Mouse (Mus musculus) stomach, postnatal 0 days (tissue): ENCODE measurements around the gene Spon2. TPM values are rescaled to one million over a fixed set of nuclear protein-coding genes. Genes with fewer than 3 reads are reported as not detected.

Experiments
- ATAC-seq: fragments of 200-750 bp; cut with Nextera tagmentation; 2 replicates; pipeline ENCODE4 v1.8.0; 2017; ENCODE audit not compliant: low FRiP score, low TSS enrichment
- DNase-seq: peaks from one replicate; pipeline ENCODE4 v3.0.0-alpha.2; 2016; ENCODE audit warnings: low spot score
- H3K27ac ChIP-seq: fragments of 300-500 bp; sonication (generic); replicated peaks from 2 replicates; pipeline ENCODE4 v1.5.1; 2014; ENCODE audit warnings: mild to moderate bottlenecking, control low read depth
- H3K27me3 ChIP-seq: fragments of 300-500 bp; sonication (generic); 2 replicates; pipeline ENCODE4 v1.6.1; 2014; ENCODE audit warnings: low read length; ENCODE audit not compliant: control insufficient read depth, insufficient read depth
- H3K36me3 ChIP-seq: fragments of 300-500 bp; sonication (generic); 2 replicates; pipeline ENCODE4 v1.6.1; 2014; ENCODE audit warnings: low read length, mixed read lengths; ENCODE audit not compliant: control insufficient read depth, insufficient read depth
- H3K4me1 ChIP-seq: fragments of 300-500 bp; sonication (generic); replicated peaks from 2 replicates; pipeline ENCODE4 v1.6.1; 2014; ENCODE audit warnings: antibody characterized with exemption; ENCODE audit not compliant: control insufficient read depth, insufficient read depth
- H3K4me2 ChIP-seq: fragments of 300-500 bp; sonication (generic); replicated peaks from 2 replicates; pipeline ENCODE4 v1.6.1; 2014; ENCODE audit warnings: low read depth, mild to moderate bottlenecking, control low read depth, moderate library complexity
- H3K4me3 ChIP-seq: fragments of 300-500 bp; sonication (generic); 2 replicates; pipeline ENCODE4 v1.5.1; 2014; ENCODE audit warnings: low read depth, low read length, control low read depth
- H3K9ac ChIP-seq: fragments of 300-500 bp; sonication (generic); 2 replicates; pipeline ENCODE4 v1.6.1; 2014; ENCODE audit warnings: mild to moderate bottlenecking, low read length, control low read depth, mixed read lengths
- H3K9me3 ChIP-seq: fragments of 300-500 bp; sonication (generic); 2 replicates; pipeline ENCODE4 v1.6.1; 2016; ENCODE audit warnings: low read length; ENCODE audit not compliant: control insufficient read depth
- CTCF ChIP-seq: IDR thresholded peaks from 2 replicates; pipeline ENCODE4 v1.5.1; 2016; ENCODE audit warnings: antibody characterized with exemption, low read depth, mild to moderate bottlenecking, moderate library complexity
- EP300 ChIP-seq: optimal IDR thresholded peaks from 2 replicates; pipeline ENCODE3; 2016; ENCODE audit warnings: antibody characterized with exemption
- WGBS: fragments of 180-500 bp; shearing (Covaris S2); extraction: QIAGEN DNeasy Blood & Tissue Kit; methylation state at CpG from one replicate; pipeline ENCODE4 v1.1.7; 2014; 5-methylcytosine and 5-hydroxymethylcytosine counted together
- polyA plus RNA-seq: library from polyadenylated mRNA; unstranded; fragments of >200 nt; fragmentation: Nextera tagmentation; extraction: Ambion mirVana; gene quantifications from 2 replicates; pipeline ENCODE4 v1.2.1, GENCODE M21; 2015

Gene Spon2
- polyA plus RNA-seq, 1 experiment from 2014 or later: 43.6 TPM

DNA sequence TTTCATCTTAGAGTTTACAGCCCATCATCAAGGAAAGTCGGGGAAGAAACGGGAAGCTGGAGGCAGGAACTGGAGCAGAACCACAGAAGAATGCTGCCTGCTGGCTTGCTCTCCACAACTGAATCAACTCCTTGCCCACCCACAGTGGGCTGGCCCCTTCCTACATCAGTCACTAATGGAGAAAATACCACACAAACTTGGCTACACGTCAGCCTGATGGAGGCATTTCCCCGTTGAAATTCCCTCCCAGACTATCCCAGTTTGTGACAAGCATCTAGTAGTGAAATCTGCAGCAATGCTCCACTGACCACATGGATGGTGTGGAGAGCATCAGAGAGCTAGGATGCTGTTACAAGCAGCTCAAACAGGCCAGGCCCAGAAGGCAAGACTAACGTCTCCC is 14.5 kb upstream of the Spon2 start:
- 64% methylated on average over 5 of the region's 5 CpGs for WGBS

DNA sequence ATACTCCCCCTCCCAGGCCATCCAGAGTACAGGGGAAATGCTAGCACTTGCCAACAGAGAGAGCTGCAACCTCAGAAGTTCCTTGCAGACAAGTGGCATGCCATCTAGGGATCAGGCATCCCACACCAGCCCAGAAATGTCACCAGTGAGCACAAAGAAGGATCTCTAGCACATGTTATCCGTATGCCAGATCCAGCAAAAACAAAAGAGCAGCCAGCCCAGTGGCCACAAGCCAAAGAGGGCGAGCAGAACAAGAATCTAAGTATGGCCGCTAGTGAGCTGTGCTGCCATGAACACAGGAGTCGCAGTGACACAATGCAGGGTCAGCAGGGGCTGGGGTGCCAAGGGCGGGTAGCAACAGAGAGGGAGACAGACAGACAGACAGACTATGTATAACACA is 12.0 kb upstream of the Spon2 start:
- Histone ChIP-seq H3K9ac (no peak overlapping the region), H3K27ac (peak overlapping the region; percentile 61), H3K4me3 (no peak overlapping the region), H3K9me3 (no peaks in the 10 kb centered on the region), H3K4me2 (no peak overlapping the region), H3K4me1 (peaks cover 2% of the 10 kb centered on the region; the same call in 1 of the 2 replicates), H3K36me3 (no peaks in the 10 kb centered on the region), H3K27me3 (no peaks in the 10 kb centered on the region)
- WGBS: 50% methylated on average over 5 of the region's 5 CpGs
- TF ChIP-seq EP300 (no peak), CTCF (0 out of 2 replicates have a peak, but pooled peaks have one; percentile 17)
- no peak for ATAC-seq
- DNase-seq: no peak

More for the DNA sequence above, 14.5 kb upstream of the Spon2 start:
- no peak overlapping the region for H3K4me3 ChIP-seq
- ATAC-seq (no peak), DNase-seq (no peak)
- no peak overlapping the region for H3K9ac ChIP-seq
- no peak overlapping the region for H3K27ac ChIP-seq
- H3K4me1 ChIP-seq: peaks cover 2% of the 10 kb centered on the region; the same call in 1 of the 2 replicates
- no peaks in the 10 kb centered on the region for H3K27me3 ChIP-seq
- no peaks in the 10 kb centered on the region for H3K9me3 ChIP-seq
- TF ChIP-seq CTCF (no peak), EP300 (no peak)
- H3K4me2 ChIP-seq: no peak overlapping the region
- H3K36me3 ChIP-seq: no peaks in the 10 kb centered on the region

DNA sequence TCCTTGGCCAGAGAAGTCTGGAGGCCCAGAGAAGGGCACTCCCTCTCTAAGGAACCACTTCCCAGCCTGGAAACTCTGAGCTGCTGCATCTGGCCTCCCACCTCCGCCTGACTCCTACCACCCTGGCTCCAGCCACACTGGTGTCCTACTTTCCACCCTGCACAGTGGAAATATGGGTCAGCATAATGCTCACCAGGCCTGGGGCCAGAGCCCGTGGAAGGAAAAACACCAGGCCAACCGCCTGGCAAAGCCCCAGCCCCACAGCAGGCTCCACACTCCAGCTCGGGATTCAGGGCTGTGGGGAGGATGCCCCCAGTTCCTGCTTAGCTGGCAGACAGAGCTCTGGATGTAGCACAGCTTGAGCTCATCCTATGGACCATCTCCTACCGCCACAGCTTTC is 10.2 kb upstream of the Spon2 start:
- H3K4me1 ChIP-seq: peaks cover 5% of the 10 kb centered on the region; the same call in 1 of the 2 replicates
- no peaks in the 10 kb centered on the region for H3K36me3 ChIP-seq
- 34% methylated on average over 5 of the region's 5 CpGs for WGBS
- 0 out of 2 replicates have a peak overlapping the region, but pooled peaks have one; percentile 9 for H3K9ac ChIP-seq
- ATAC-seq (peak; percentile 49; the same call in 1 of the 2 replicates), DNase-seq (no peak)
- no peaks in the 10 kb centered on the region for H3K9me3 ChIP-seq
- H3K4me2 ChIP-seq: no peak overlapping the region
- no peaks in the 10 kb centered on the region for H3K27me3 ChIP-seq
- H3K4me3 ChIP-seq: no peak overlapping the region
- TF ChIP-seq CTCF (no peak), EP300 (no peak)
- peak overlapping the region; percentile 76 for H3K27ac ChIP-seq

DNA sequence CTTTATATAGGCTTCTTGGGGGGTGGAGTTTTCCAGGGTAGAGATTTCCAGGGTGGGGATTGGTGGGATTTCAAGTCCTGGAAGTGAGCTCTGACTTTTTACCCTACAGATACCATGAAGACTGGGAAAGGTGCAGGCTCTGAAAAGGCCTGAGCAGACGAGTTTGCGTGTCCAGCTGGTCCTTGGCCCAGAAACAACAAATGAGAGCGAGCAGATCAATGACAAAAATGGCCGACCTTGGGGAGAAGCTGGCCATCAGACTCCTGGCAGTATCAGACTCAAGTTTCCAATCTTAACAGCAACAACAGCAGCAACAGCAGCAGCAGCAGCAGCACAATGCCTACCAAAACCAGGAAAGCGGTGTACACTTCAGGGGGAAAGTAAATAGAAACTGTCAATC is 7.4 kb upstream of the Spon2 start:
- ATAC-seq (no peak), DNase-seq (no peak)
- WGBS: 74% methylated on average over 5 of the region's 5 CpGs
- Histone ChIP-seq H3K4me2 (no peak overlapping the region), H3K36me3 (no peaks in the 10 kb centered on the region), H3K27ac (no peak overlapping the region), H3K4me1 (peaks cover 3% of the 10 kb centered on the region; the same call in 1 of the 2 replicates), H3K9me3 (no peaks in the 10 kb centered on the region), H3K4me3 (no peak overlapping the region), H3K27me3 (no peaks in the 10 kb centered on the region), H3K9ac (no peak overlapping the region)
- no peak for TF ChIP-seq EP300
- no peak for TF ChIP-seq CTCF

DNA sequence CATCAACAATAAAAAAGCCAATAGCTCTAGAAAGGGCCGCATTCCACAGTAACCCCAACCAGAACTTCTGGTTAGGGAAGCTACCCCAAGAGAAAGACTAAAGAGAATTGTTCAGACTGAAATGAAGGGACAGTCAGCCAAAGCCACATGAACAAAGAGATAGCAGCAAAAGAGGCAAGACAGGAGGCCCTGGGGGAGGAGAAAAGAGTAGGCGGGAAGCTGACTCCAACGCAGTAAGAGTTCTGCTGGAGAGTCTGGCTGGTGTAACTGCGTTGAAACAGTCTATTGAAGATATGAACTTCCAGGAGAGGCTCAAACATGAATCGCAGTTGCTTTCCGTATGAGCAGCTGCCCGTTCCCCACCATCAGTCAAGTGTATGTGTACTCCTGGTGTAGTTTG is 6.2 kb upstream of the Spon2 start:
- Histone ChIP-seq H3K4me2 (no peak overlapping the region), H3K27me3 (no peaks in the 10 kb centered on the region), H3K27ac (peak overlapping the region; percentile 49; the same call in 1 of the 2 replicates), H3K4me3 (no peak overlapping the region), H3K9ac (no peak overlapping the region), H3K4me1 (peaks cover 11% of the 10 kb centered on the region), H3K9me3 (no peaks in the 10 kb centered on the region), H3K36me3 (no peaks in the 10 kb centered on the region)
- no peak for DNase-seq
- no peak for ATAC-seq
- no peak for TF ChIP-seq CTCF
- TF ChIP-seq EP300: no peak
- WGBS: 69% methylated on average over 7 of the region's 7 CpGs

DNA sequence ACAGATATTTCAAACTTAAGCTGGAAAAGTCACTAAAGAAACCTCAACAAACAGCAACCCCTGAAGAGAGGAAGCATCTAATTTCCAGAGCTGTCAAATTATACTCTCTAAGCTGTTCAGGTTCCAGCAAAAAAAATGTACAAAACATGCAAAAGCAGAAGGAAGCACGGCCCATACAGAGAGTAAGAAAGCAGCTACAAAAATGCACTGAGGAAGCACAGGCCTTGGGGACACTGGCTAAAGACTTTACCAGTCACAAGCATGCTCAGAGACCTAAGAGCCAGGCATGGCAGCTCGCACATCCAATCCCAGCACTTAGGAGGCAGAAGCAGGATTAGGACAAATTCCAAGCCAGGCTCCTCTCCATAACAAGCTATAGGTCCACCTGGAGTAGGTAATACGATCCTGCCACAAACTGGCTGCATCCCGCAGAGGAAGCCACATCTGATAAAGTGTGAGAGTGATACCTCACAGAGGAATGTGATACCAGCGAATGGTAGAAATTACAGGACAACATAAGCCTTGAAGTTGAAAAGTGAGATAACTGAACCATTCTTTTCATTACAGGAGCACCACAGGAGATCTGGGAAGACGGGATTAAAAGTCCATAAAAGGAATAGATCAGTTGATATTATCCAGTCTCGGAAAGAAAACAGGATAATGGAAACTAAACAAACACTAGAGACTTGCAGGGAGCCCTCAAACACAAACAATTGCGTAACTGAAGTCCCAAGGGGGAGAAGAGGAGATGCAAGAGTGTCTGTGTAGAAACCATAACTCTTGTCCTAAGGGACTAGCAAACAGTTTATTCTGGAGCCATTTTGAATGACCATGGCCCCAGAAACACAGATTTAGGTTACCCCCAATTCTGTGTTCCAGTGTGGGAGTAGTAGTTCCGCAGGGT is 4.8 kb upstream of the Spon2 start:
- Histone ChIP-seq H3K4me3 (no peak overlapping the region), H3K27ac (0 out of 2 replicates have a peak overlapping the region, but pooled peaks have one; percentile 10), H3K4me2 (no peak overlapping the region), H3K27me3 (no peaks in the 10 kb centered on the region), H3K36me3 (no peaks in the 10 kb centered on the region), H3K9me3 (no peaks in the 10 kb centered on the region), H3K9ac (no peak overlapping the region), H3K4me1 (peaks cover 15% of the 10 kb centered on the region)
- ATAC-seq: no peak
- TF ChIP-seq EP300: no peak
- no peak for TF ChIP-seq CTCF
- 51% methylated on average over 9 of the region's 9 CpGs for WGBS
- no peak for DNase-seq
